Mouse (Mus musculus): ENCODE results near the gene Spp1. TPM values are rescaled to one million over a fixed set of nuclear protein-coding genes. Genes with fewer than 3 reads are reported as not detected.
A peak's percentile ranks its signal among the peaks of the same experiment; 100 is the strongest.
"Not testable (repeated sequence)": the region's sequence is repeated elsewhere in the genome, so short reads cannot be mapped to it uniquely, and the experiment has no call there.

The Spp1 gene
- polyA plus RNA-seq, 1 experiment from 2014 or later: 2.6 TPM

DNA sequence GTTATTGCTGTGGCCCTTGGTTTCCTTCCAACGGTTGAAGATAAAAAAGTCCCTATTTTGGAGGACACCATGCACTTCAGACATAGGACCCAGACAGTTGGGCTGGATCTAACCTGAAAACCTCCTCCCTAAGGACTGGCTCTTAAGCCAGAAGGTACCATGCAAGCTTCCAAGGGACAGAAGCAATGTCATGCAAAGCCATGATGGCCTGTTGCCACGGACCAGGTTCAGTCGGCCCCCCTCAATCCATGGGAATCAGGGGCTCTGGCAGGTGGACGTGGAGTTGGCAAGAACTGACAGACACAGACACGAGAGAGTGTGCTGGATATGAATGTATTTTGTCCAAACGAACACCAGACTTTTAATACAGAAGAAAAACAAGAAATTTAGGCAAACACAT is 7.5 kb downstream of the Spp1 start:
- no peak overlapping the region for H3K27ac ChIP-seq
- 58% methylated on average over 6 of the region's 6 CpGs for WGBS (ENCODE audit: insufficient replicate concordance)
- H3K36me3 ChIP-seq: no peaks in the 10 kb centered on the region
- no peaks in the 10 kb centered on the region for H3K27me3 ChIP-seq (replicated peaks)
- H3K4me2 ChIP-seq: no peak overlapping the region
- no peak for ATAC-seq
- H3K4me1 ChIP-seq: no peaks in the 10 kb centered on the region
- no peaks in the 10 kb centered on the region for H3K9me3 ChIP-seq (replicated peaks)
- no peak overlapping the region for H3K9ac ChIP-seq
- H3K4me3 ChIP-seq: no peak overlapping the region

- Histone ChIP-seq H3K4me1 (no peaks in the 10 kb centered on the region), H3K4me3 (no peak overlapping the region), H3K36me3 (no peaks in the 10 kb centered on the region), H3K9ac (no peak overlapping the region), H3K4me2 (no peak overlapping the region), H3K27ac (no peak overlapping the region), H3K9me3 (replicated peaks) (no peaks in the 10 kb centered on the region), H3K27me3 (replicated peaks) (peaks cover 3% of the 10 kb centered on the region; the same call in 1 of the 2 replicates)
- 64% methylated on average over 1 of the region's 1 CpGs for WGBS (ENCODE audit: insufficient replicate concordance)
- ATAC-seq: no peak
Observed at GRCm38 (mm10) chr5:104442850-104443249, 7.9 kb downstream of the Spp1 start.

GRCm38 (mm10) chr5:104446156-104446555 is 11.2 kb downstream of the Spp1 start:
- Histone ChIP-seq H3K4me3 (no peak overlapping the region), H3K36me3 (no peaks in the 10 kb centered on the region), H3K9me3 (replicated peaks) (no peaks in the 10 kb centered on the region), H3K4me1 (no peaks in the 10 kb centered on the region), H3K4me2 (no peak overlapping the region), H3K27ac (no peak overlapping the region), H3K27me3 (replicated peaks) (peaks cover 14% of the 10 kb centered on the region), H3K9ac (no peak overlapping the region)
- 16% methylated on average over 3 of the region's 3 CpGs for WGBS (ENCODE audit: insufficient replicate concordance)
- no peak for ATAC-seq

- H3K4me3 ChIP-seq; ATAC-seq; H3K36me3 ChIP-seq; H3K4me2 ChIP-seq; H3K9me3 ChIP-seq (replicated peaks); H3K9ac ChIP-seq; H3K27ac ChIP-seq; H3K4me1 ChIP-seq: not testable (repeated sequence)
- WGBS (ENCODE audit: insufficient replicate concordance): 23% methylated on average over 6 of the region's 6 CpGs
- H3K27me3 ChIP-seq (replicated peaks): peaks cover 14% of the 10 kb centered on the region
Observed at GRCm38 (mm10) chr5:104448346-104448745, 13.4 kb downstream of the Spp1 start.

DNA sequence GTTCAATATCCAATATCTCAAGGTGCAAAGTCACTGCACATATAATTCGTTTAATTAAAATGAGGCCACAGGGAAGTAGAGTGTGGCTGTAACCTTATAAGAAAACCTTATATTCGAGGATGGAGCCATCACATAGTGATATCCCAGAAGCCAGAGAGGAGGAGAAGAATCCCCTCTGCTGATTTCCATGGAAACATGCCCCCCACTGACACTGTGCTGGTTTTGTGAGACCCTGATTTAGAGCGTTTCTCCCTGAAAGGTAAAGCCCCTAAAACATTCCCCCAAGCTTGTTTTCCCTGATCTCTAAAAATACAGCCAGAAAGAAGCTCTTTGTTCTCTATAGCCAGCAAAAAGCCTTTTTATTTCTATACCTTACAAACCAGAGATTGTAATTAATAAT is 14.6 kb downstream of the Spp1 start:
- Histone ChIP-seq H3K4me3 (no peak overlapping the region), H3K4me1 (no peaks in the 10 kb centered on the region), H3K36me3 (no peaks in the 10 kb centered on the region), H3K9ac (no peak overlapping the region), H3K27ac (no peak overlapping the region), H3K9me3 (replicated peaks) (no peaks in the 10 kb centered on the region), H3K27me3 (replicated peaks) (peaks cover 14% of the 10 kb centered on the region), H3K4me2 (no peak overlapping the region)
- WGBS (ENCODE audit: insufficient replicate concordance): 37% methylated on average over 3 of the region's 3 CpGs
- ATAC-seq: no peak

DNA sequence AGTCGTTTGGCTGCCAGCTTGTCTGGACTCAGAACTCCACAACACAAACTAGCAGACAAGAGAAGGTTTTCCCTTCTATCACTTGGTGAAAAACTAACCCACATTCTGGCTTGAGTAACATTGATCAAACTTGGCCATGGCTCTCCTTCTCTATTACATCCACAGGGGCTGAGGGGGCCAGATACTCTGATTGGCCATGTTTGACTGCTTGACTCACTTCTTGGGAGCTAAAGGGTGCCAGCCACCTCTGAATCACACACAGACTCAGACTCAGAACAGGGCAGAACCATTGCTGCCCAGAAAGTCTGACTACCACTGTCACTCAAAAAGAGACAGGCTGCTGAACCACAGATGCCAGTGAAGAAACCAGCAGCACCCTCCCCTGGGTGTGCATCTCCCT is 18.2 kb downstream of the Spp1 start:
- no peaks in the 10 kb centered on the region for H3K4me1 ChIP-seq
- no peaks in the 10 kb centered on the region for H3K36me3 ChIP-seq
- 35% methylated on average over 1 of the region's 1 CpGs for WGBS (ENCODE audit: insufficient replicate concordance)
- H3K4me3 ChIP-seq: no peak overlapping the region
- H3K9ac ChIP-seq: no peak overlapping the region
- H3K27me3 ChIP-seq (replicated peaks): peaks cover 10% of the 10 kb centered on the region
- no peak overlapping the region for H3K4me2 ChIP-seq
- ATAC-seq: no peak
- H3K27ac ChIP-seq: no peak overlapping the region
- H3K9me3 ChIP-seq (replicated peaks): no peaks in the 10 kb centered on the region

DNA sequence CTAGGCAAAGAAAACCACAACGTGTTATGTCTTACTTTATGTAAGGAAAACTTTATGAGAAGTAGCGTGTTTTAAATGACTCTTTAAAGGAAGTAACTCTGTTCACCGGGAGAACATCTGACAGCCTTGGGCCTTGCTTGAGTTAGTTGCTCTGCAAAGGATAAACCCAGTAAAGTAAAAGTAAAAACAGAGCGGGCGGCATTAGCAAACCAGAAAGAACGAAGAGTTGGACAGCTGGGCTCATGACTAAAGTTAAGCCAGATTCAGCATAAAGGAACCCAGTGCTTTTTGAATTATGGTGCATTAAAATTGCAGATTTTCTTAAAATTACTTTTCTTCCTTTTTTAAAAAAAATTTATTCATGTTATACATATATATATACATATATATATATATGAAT is 19.6 kb downstream of the Spp1 start:
- Histone ChIP-seq H3K36me3 (no peaks in the 10 kb centered on the region), H3K4me2 (no peak overlapping the region), H3K4me3 (no peak overlapping the region), H3K27me3 (replicated peaks) (peaks cover 13% of the 10 kb centered on the region), H3K9ac (no peak overlapping the region), H3K27ac (no peak overlapping the region), H3K9me3 (replicated peaks) (no peaks in the 10 kb centered on the region), H3K4me1 (no peaks in the 10 kb centered on the region)
- 72% methylated on average over 6 of the region's 6 CpGs for WGBS (ENCODE audit: insufficient replicate concordance)
- no peak for ATAC-seq

DNA sequence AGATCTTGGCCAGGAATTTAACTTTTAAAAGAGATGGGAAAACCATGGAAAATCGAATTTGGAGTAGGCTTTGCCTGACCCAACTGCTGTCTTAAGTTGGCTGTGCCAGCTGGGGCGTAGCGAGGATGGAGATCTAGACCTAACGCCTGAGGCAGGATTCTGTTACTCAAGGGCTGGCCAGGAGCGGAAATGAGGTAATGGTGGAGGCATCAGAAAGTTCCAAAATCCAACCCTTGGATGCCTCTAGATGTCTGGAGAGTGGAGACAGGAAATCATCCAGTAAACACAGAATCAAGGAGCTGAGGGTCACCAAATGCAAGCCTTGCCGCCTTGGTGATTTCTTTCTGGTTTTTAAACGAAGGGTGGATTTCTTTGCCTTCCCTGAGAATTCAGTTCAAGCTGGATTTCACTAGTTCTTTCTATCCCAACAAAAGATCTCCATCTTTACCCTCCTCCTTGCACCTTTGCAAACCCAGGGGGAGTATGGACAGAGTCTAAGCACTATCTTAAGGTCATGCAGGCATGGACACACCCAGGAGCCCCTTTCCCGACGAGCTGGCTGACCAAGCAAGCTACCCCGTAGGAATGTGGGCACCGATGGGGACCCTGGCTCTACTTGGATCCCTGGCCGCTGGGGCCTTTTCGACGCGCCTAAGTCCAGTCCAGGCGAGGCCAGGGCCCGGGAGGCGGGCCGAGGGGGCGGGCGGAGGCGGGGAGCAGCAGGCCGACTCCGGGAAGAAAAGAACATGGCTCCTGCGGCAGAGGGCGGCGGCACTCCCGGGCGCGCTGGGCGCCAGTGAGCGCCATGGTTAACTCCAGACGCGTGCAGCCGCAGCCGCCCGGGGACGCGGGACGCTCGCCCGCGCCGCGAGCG is 24.2 kb downstream of the Spp1 start, which contains the start of gene Pkd2:
Gene Pkd2 (plus strand): TSS at position 619 of the 874 bp plus-strand sequence.
- Histone ChIP-seq H3K9me3 (replicated peaks) (no peaks in the 10 kb centered on the region), H3K9ac (peak within 1 kb of the TSS; percentile 64), H3K27ac (peak within 1 kb of the TSS; percentile 58; the same call in 1 of the 2 replicates), H3K4me2 (peak within 1 kb of the TSS; percentile 74), H3K27me3 (replicated peaks) (peaks cover 28% of the 10 kb centered on the region), H3K4me1 (peaks cover 4% of the 10 kb centered on the region; the same call in 1 of the 2 replicates), H3K4me3 (peak within 1 kb of the TSS; percentile 62), H3K36me3 (no peaks in the 10 kb centered on the region)
- peak; percentile 72 for ATAC-seq
- 10% methylated on average over 43 of the region's 46 CpGs for WGBS (ENCODE audit: insufficient replicate concordance)

DNA sequence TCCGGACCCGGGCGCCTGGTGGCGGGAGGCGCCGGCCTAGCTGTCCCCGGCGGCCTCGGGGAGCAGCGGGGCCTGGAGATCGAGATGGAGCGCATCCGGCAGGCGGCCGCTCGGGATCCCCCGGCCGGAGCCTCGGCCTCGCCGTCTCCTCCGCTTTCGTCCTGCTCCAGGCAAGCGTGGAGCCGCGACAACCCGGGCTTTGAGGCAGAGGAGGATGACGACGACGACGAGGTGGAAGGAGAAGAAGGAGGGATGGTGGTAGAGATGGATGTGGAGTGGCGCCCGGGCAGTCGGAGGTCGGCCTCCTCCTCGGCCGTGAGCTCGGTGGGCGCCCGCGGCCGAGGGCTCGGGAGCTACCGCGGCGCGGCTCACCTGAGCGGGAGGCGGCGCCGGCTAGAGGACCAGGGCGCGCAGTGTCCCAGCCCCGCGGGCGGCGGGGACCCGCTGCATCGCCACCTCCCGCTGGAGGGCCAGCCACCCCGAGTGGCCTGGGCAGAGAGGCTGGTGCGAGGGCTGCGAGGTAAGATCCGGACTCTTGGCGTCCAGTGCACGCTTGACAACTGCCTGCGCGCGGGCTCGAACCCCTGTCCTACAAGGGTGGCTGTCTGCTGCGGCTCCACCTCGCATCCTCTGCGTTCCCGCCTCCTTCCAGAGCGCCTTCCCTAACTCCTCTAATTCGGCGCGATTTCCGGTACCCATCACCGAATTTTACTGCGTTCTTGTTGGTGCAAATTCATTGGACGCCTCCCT is 25.0 kb downstream of the Spp1 start:
- Histone ChIP-seq H3K27ac (peak overlapping the region; percentile 58; the same call in 1 of the 2 replicates), H3K36me3 (no peaks in the 10 kb centered on the region), H3K4me1 (peaks cover 4% of the 10 kb centered on the region; the same call in 1 of the 2 replicates), H3K9ac (peak overlapping the region; percentile 64), H3K9me3 (replicated peaks) (no peaks in the 10 kb centered on the region), H3K4me2 (peak overlapping the region; percentile 74), H3K27me3 (replicated peaks) (peaks cover 28% of the 10 kb centered on the region), H3K4me3 (peak overlapping the region; percentile 62)
- ATAC-seq: peak; percentile 61
- 2% methylated on average over 59 of the region's 82 CpGs for WGBS (ENCODE audit: insufficient replicate concordance)

DNA sequence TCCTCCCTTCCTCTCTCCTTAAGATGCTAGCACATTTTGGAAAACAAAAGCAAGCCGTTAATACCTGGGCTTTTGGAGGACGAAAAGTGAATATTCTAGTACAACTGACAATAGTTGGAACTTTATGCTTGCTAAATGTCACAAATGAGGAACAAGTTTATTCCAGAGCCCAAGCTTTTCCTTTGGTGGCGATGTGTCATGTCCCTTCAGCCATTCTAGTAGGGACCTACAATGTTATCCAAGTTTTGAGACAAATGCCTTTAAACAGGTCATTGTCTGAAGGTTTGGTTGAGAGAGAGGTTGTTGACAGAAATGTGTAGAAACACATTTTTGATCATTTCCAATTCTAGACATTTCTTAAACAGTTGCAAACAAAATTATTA is 25.5 kb downstream of the Spp1 start:
- 40% methylated on average over 3 of the region's 3 CpGs for WGBS (ENCODE audit: insufficient replicate concordance)
- no peak for ATAC-seq
- Histone ChIP-seq H3K4me2 (peak overlapping the region; percentile 74), H3K36me3 (no peaks in the 10 kb centered on the region; the same call in 1 of the 2 replicates), H3K4me1 (peaks cover 4% of the 10 kb centered on the region; the same call in 1 of the 2 replicates), H3K27me3 (replicated peaks) (peaks cover 28% of the 10 kb centered on the region), H3K4me3 (peak overlapping the region; percentile 62), H3K9ac (no peak overlapping the region), H3K27ac (no peak overlapping the region; the same call in 1 of the 2 replicates), H3K9me3 (replicated peaks) (no peaks in the 10 kb centered on the region)

DNA sequence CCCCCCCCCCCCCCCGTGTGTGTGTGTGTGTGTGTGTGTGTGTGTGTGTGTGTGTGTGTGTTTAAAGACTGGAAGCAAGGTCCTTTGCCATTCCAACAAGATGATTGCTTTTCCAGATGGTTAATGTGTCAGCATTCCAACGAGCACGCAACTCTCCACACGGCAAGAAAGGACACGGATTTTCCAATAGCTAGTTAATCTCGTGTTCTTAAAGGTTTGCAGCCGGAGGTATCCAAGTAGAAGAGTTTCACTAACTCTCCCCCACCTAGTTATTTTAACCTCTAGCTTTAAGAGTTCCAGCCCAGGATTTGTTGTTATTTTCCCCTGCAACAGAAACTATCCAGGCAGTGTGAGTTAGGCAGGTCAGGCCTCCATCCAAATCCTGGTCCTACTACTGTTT is 25.9 kb downstream of the Spp1 start:
- no peak for ATAC-seq
- Histone ChIP-seq H3K4me1 (peaks cover 4% of the 10 kb centered on the region; the same call in 1 of the 2 replicates), H3K4me2 (peak overlapping the region; percentile 18; the same call in 1 of the 2 replicates), H3K4me3 (no peak overlapping the region), H3K27ac (no peak overlapping the region), H3K9ac (no peak overlapping the region), H3K27me3 (replicated peaks) (peaks cover 28% of the 10 kb centered on the region), H3K9me3 (replicated peaks) (no peaks in the 10 kb centered on the region), H3K36me3 (no peaks in the 10 kb centered on the region; the same call in 1 of the 2 replicates)
- 63% methylated on average over 7 of the region's 7 CpGs for WGBS (ENCODE audit: insufficient replicate concordance)

DNA sequence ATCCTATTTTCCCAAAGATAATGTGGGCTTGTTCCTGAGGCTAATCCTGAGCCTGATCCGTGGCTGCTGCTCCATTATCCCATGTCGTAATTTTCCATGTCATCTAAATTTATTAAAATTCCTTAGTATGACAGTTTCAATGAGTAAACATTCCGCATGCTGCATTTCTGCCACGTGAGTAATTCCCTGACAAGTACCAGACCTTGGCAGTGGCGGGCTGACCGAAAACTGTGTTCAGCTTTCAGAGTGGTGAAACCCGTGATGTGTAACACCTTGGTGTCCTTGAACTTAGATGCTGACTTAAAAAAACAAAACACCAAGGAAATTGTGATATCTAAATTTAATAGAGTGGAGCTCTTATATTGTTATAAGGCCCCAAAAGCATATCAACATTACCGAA is 30.4 kb downstream of the Spp1 start:
- WGBS (ENCODE audit: insufficient replicate concordance): 73% methylated on average over 8 of the region's 8 CpGs
- H3K4me1 ChIP-seq: peaks cover 4% of the 10 kb centered on the region; the same call in 1 of the 2 replicates
- H3K4me2 ChIP-seq: no peak overlapping the region
- H3K36me3 ChIP-seq: peaks cover 16% of the 10 kb centered on the region
- H3K27me3 ChIP-seq (replicated peaks): peaks cover 8% of the 10 kb centered on the region
- no peaks in the 10 kb centered on the region for H3K9me3 ChIP-seq (replicated peaks)
- no peak overlapping the region for H3K27ac ChIP-seq
- H3K4me3 ChIP-seq: no peak overlapping the region
- no peak for ATAC-seq
- H3K9ac ChIP-seq: no peak overlapping the region

All from liver, embryonic 12.5 days (tissue).